Mouse (Mus musculus) spleen, postnatal 10 days (tissue): Measurements from ENCODE around the gene Gm10477.
"Not testable (repeated sequence)": the region's sequence is repeated elsewhere in the genome, so short reads cannot be mapped to it uniquely, and the experiment has no call there.

Experiments used
- DNase-seq, 2 experiments: peaks; one replicate each; pipeline ENCODE4 v3.0.0; 2021 to 2022; ENCODE audit warnings: low spot score in 2 of 2

The Gm10477 gene

DNA sequence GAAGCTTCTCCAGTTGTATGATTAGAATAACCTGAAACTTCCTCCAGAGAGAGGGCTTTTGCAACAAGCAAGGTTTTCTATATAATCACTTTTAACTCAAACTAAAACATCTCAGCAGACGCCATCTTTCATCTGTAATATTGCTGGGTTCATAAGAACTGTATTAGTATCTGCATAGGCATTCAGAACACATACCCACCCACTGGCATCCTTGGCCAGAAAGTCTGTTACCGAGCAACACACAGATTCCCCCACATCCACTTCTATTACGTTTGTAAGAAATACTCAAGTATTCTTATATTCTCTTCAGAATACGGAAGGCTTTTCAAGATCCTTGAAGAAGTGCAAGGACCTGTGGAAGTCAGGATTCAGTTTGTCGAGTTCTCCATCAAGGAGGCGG lies at the start of gene Gm10477:
Gm10477 (plus strand) TSS at position 301 of the 400 bp plus-strand sequence.
- DNase-seq = not testable (repeated sequence)

GRCm38 (mm10) chrX:56477553-56477952 lies 47.0 kb upstream of the Gm10477 start:
- no peak for DNase-seq

DNA sequence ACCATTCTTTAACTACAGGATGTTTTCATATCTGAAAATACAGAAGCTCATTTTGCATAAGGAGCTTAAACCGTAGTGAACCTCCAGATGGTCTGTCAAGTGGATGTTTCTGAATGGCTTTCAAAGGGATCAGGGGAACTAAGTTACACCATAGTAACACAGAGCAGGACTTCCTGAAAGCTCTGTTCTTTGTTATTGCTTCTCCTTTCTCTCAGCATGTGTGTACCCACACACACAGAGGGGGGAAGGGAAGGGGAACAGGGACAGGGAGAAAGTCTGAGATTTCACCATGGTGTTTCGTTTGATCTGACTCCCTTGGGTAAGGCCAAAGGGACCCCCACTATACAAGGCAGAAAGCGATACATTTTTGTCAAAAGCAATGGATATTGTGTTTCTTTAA lies 42.6 kb upstream of the Gm10477 start:
- DNase-seq = no peak

DNA sequence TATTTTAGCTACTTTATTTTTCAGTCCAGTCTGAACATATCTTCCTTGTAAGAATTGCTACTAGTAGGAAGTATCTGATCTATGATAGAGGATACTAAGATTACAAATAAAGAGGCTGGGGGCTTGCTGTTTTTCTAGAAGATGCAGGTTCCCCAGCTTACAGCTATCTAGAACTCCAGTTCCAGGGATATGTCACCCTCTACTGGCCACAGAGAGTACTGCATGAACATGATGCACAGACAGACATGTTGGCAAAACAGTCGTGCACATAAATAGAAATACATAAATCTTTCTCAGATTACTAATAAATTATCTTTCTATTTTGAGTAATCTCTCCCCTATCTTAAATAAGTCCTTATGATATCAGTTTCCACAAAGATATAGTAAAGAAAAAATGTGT lies 34.8 kb upstream of the Gm10477 start:
- DNase-seq = peak; percentile 61 to 80

- no peak for DNase-seq
Measured at GRCm38 (mm10) chrX:56497241-56497640, 27.3 kb upstream of the Gm10477 start.

- DNase-seq = peak; percentile 31 to 71
Measured at GRCm38 (mm10) chrX:56531266-56531665, 6.7 kb downstream of the Gm10477 start.

GRCm38 (mm10) chrX:56537162-56537561 lies 12.6 kb downstream of the Gm10477 start:
- peak in 1 of 2 experiments; percentile 17 for DNase-seq

DNA sequence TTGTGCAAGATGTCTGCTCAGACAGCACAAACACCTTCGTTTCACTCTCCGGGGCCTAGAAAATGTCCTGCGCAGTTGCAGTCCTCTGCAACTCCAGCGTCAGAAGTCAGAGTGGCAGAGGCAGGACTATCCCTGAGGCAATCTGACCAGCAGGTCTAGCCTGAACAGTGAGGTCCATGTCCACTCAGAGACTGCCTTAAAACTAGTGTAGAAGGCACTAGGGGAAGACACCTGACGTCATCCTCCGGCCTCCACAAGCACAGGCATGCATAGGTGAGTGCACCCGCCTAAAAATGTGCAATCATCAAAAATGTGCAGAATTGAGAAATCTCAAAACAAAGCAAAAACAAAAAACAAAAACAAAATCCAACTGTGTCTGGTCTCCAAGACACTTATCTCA lies 25.0 kb downstream of the Gm10477 start, which contains the start of gene Gm648:
Gm648 (minus strand) TSS at position 101 of the 400 bp plus-strand sequence.
- DNase-seq = no peak

DNA sequence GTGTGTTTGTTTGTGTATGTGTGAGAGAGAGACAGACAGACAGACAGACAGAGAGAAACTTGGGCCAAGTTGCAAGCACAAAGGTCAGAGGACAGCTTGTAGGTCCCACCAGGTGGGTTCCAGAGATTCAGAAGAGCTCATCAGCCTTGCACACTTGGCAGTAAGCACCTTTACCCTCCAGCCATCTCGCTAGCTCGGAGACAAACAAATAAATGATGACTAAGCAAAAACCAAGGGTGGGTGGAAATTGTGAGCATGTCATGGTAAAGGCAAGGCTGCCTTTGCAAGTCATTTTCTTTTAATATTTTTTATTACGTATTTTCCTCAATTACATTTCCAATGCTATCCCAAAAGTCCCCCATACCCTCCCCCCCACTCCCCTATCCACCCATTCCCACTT lies 29.0 kb downstream of the Gm10477 start:
- DNase-seq = no peak

- peak in 1 of 2 experiments; percentile 48 for DNase-seq
Measured at GRCm38 (mm10) chrX:56572465-56572864, 47.9 kb downstream of the Gm10477 start.
